Mouse (Mus musculus) layer of hippocampus, adult 2 months (tissue): ENCODE results near the gene Mafg. TPM values are rescaled to one million over a fixed set of nuclear protein-coding genes. Genes with fewer than 3 reads are reported as not detected.

ENCODE experiments used
- DNase-seq, 2 experiments: peaks; one replicate each; pipeline ENCODE4 v3.0.0; 2022; ENCODE audit warnings: low spot score in 2 of 2
- H3K27ac ChIP-seq: fragments of 200-600 bp; 2 replicates; pipeline ENCODE4 v1.8.1; 2022
- H3K4me3 ChIP-seq: fragments of 200-600 bp; 2 replicates; pipeline ENCODE4 v1.8.1; 2022; ENCODE audit warnings: mild to moderate bottlenecking
- CTCF ChIP-seq: fragments of 200-600 bp; conservative IDR thresholded peaks from 2 replicates; pipeline ENCODE4 v1.8.1; 2022; ENCODE audit warnings: antibody characterized with exemption, mild to moderate bottlenecking, moderate library complexity
- total RNA-seq, 2 experiments: library from RNA; stranded (reverse); gene quantifications; 2 replicates each; pipeline ENCODE4 v1.2.3; 2021

Mafg gene
- total RNA-seq, 2 experiments from 2014 or later = 71.6 to 80.3 TPM

DNA sequence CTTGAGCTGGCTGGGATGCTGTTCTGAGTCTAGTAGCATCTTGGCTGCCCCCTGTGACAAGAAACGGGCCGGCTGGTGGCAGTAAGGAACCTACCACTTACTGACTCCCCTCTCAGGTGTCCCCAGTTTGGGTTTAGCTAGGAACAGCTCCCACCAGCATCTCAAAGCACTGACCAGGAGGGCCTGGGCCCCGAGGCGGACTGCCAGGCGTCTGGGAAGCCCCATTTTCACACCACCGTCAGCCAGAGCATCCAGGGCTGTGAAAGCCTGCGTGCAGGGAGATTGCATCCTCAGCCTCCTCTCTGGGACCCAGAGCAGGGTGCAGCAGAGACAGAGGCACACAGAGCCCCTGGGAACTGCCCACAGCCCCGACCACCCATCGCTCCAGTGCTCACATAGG, 7.9 kb upstream of the Mafg start:
- TF ChIP-seq CTCF = no peak
- no peak for DNase-seq
- no peak overlapping the region for H3K4me3 ChIP-seq
- H3K27ac ChIP-seq = no peak overlapping the region

- DNase-seq = no peak
These were observed 1.4 kb upstream of the Mafg start for GRCm38 (mm10) chr11:120634810-120635209.

DNA sequence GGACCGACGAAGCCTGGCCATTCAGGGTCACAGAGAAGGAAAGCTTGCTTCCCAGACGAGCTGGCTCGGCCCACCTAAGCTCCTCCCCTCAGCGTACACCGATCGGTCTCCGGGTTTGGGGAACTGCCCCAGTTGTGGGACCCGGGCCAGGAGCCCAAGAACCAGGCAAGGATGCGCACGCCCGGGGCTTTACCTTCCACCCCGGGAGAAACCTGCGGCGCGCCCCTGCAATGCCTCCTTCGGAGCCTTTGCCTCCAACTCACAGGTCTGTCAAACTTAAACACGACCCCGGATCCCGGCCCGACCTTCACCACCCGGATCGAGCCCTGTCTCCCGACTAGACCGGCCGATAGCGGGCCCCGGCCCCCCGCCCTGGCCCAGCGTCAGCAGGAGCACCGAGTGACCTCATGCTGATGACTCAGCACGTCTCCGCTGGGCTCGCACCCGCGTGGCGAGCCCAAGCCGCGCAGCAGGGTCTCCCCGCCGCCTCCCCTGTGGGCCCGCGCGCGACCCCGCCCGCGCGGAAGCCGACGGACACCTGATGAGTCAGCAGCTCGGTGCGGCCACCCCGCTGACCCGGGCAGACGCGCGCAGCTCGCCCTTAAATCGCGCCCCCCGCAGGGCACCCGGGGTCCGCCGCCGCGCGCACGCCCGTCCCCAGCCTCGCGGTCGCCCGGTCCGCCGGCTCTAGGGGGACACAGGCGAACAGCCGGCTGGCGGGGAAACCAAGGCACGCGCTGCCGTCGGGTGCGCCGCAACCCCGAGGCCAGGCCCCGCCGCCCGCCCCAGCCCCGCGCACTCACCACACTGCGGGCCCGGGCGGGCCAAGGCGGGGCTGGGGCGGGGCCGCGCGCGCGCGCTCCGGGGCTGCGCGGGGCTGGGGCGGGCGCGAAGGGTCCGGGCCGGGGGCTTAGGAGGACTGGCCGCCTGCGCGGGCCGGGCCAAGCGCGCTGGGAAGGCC, 561 bp downstream of the Mafg start:
- DNase-seq = peak; percentile 44 to 58

More at GRCm38 (mm10) chr11:120634810-120635209, 1.4 kb upstream of the Mafg start:
- H3K27ac ChIP-seq = no peak overlapping the region
- no peak overlapping the region for H3K4me3 ChIP-seq
- TF ChIP-seq CTCF = no peak

GRCm38 (mm10) chr11:120631726-120632448, 1.5 kb downstream of the Mafg start:
- no peak for TF ChIP-seq CTCF
- peak overlapping the region; percentile 95 for H3K27ac ChIP-seq
- peak overlapping the region; percentile 88 for H3K4me3 ChIP-seq
- DNase-seq = no peak

More for the DNA sequence above, 561 bp downstream of the Mafg start:
- H3K4me3 ChIP-seq = peak overlapping the region; percentile 88
- no peak; the same call in none of the 2 replicates for TF ChIP-seq CTCF
- peak overlapping the region; percentile 95 for H3K27ac ChIP-seq

DNA sequence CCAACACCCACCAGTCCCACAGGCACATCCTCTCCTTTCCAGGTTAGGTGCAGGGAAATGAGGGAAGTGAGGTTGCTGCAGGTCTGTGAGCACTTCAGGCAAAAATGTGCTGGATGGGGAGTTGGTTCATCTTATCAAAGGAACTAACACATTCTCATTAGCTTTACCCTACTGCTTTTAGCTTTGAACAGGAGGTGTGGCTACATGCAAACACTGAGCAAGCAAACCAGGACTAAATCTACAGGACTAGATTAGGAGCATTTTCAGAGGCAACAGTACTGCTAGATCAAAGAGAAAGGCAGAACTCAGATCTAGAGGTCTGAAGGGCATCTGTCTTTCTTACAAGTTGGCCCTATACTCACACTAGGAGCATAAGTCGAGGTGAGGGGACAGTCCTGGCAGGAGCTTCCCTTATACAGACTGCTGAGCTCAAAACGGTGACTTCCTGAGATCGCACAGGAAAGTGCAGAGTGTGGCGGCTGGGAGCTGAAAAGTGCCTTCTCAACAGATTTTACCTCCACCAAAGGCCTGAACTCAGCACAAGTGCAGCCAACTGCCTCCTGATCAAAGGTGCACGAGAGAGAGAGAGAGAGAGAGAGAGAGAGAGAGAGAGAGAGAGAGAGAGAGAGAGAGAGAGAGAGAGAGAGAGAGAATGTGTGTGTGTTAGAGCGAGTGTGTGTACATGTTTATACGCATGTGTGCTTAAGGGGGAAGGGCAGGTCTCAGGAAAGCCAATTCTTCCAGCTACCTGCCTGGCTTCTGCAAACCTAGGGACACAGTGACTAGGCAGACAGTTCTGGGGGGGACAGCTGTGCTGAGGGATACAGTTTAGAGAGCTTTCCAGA, 2.3 kb downstream of the Mafg start:
- no peak for TF ChIP-seq CTCF
- no peak for DNase-seq
- Histone ChIP-seq H3K4me3 (no peak overlapping the region), H3K27ac (peak overlapping the region; percentile 73)

DNA sequence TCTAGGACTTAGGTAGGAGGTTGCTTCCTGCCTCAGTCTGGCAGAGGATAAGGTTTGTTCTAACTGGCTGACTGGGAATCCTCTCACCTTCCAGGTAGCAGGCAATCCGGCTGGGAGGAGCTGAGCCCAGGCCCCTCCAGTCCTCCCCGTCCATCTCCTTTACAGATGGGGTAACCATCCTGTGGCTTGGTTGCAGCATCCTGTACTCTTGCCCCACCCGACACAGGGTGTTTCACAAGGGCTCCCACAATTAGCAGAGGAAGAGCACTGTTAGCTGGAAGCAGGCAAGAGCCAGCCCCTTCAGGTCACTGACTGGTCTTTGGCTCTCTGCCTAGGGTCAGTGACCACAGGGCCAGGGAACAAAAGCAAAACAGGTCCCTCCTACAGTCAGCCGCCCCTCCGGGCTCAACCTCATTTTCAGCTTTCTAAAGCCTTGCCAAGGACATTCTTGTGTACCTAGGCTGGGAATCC, 3.0 kb downstream of the Mafg start:
- Histone ChIP-seq H3K27ac (peak overlapping the region; percentile 73), H3K4me3 (no peak overlapping the region)
- no peak for TF ChIP-seq CTCF

GRCm38 (mm10) chr11:120629911-120630310, 3.5 kb downstream of the Mafg start:
- no peak for TF ChIP-seq CTCF
- no peak for DNase-seq
- Histone ChIP-seq H3K4me3 (no peak overlapping the region; the same call in 1 of the 2 replicates), H3K27ac (peak overlapping the region; percentile 73)

More for the DNA sequence above, 3.0 kb downstream of the Mafg start:
- DNase-seq = no peak

GRCm38 (mm10) chr11:120629341-120629730, 4.1 kb downstream of the Mafg start:
- no peak for TF ChIP-seq CTCF
- Histone ChIP-seq H3K27ac (peak overlapping the region; percentile 73), H3K4me3 (peak overlapping the region; percentile 19; the same call in 1 of the 2 replicates)
- DNase-seq = no peak

DNA sequence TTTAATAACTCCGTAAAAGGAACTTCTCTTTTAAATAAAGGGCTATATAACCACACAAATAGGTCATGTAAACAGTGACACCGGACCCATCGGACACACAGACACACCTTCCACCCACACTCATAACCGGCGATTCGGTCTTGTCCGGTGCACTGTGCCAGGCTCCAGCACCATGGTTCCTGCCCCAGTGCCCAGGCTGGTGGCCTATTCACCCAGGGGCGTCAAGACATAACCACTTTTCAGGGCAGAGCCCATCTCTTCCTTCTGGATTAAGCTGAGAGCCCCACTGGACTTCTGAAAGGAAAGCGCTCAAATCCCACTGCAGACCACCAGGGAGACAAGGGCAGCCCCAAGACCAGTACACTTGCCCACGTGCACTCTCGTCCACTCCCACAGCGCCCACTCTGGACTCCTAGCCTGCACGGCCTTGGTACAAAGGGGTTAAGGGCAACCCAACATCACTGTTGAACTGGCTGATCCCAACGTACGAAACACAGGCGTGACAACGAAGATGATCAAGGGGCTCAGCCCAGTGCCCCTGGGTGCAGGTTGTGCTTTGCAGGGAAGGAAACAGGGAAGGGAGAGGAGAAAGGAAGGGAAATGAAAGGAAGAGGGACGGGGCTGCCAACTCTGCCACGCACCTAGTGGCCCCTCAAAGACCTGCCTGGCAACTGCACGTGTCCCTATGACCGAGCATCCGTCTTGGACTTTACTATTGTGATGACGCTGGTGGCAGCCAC, 4.6 kb downstream of the Mafg start:
- DNase-seq = no peak
- no peak overlapping the region for H3K4me3 ChIP-seq
- no peak for TF ChIP-seq CTCF
- H3K27ac ChIP-seq = no peak overlapping the region

GRCm38 (mm10) chr11:120627468-120628300, 5.7 kb downstream of the Mafg start:
- no peak for DNase-seq
- no peak for TF ChIP-seq CTCF
- H3K27ac ChIP-seq = no peak overlapping the region
- H3K4me3 ChIP-seq = no peak overlapping the region
